Mouse (Mus musculus): ENCODE data around the gene Gba2.

GRCm38 (mm10) chr4:43577237-43577881 is 1.3 kb downstream of the Gba2 start:
- TF ChIP-seq CTCF (IDR thresholded peaks at IDR 0.05; ENCODE audit: borderline replicate concordance, insufficient read depth, low read length) = no peak
- no peak for TF ChIP-seq POLR2A (IDR thresholded peaks at IDR 0.05; ENCODE audit: low read depth, low read length)
